Mouse (Mus musculus) bone marrow macrophage, adult 2 months (primary cell): ENCODE measurements around the gene Zmynd15. TPM values are rescaled to one million over a fixed set of nuclear protein-coding genes. Genes with fewer than 3 reads are reported as not detected.

Experiments used
- H3K27ac ChIP-seq: 2 replicates; pipeline ENCODE4 v1.5.1; 2012; ENCODE audit warnings: low read depth, low read length; ENCODE audit not compliant: insufficient read depth
- H3K4me1 ChIP-seq: 2 replicates; pipeline ENCODE4 v1.6.1; 2012; ENCODE audit warnings: low read length; ENCODE audit not compliant: control insufficient read depth, insufficient read depth
- H3K4me3 ChIP-seq: 2 replicates; pipeline ENCODE4 v1.5.1; 2012; ENCODE audit warnings: mild to moderate bottlenecking, low read length, moderate library complexity; ENCODE audit not compliant: insufficient read depth
- CTCF ChIP-seq: IDR thresholded peaks from 2 replicates; pipeline ENCODE4 v1.5.1; 2012; ENCODE audit warnings: low read depth, mild to moderate bottlenecking, low read length, moderate library complexity
- POLR2A ChIP-seq: IDR thresholded peaks from 2 replicates; pipeline ENCODE4 v1.6.1; 2012; ENCODE audit warnings: mild to moderate bottlenecking, low read depth, low read length, borderline replicate concordance
- polyA plus RNA-seq: library from polyadenylated mRNA; stranded (reverse); fragments of >200 nt; gene quantifications from 2 replicates; pipeline ENCODE4 v1.2.4, GENCODE M21; 2012; ENCODE audit not compliant: missing spikeins, insufficient read depth, insufficient read length

Zmynd15 gene
- polyA plus RNA-seq, 1 experiment: 21.7 TPM

- Histone ChIP-seq H3K4me3 (no peak overlapping the region), H3K4me1 (0 out of 2 replicates have a peak, but pooled peaks cover 3% of the 10 kb centered on the region), H3K27ac (no peak overlapping the region)
- TF ChIP-seq CTCF: no peak
- TF ChIP-seq POLR2A: no peak
Measured at GRCm38 (mm10) chr11:70512709-70513342, 53.6 kb downstream of the Zmynd15 start.

- no peak overlapping the region for H3K27ac ChIP-seq
- TF ChIP-seq CTCF (no peak), POLR2A (no peak)
- 0 out of 2 replicates have a peak, but pooled peaks cover 3% of the 10 kb centered on the region for H3K4me1 ChIP-seq
- H3K4me3 ChIP-seq: no peak overlapping the region
Measured at GRCm38 (mm10) chr11:70513520-70513919, 54.3 kb downstream of the Zmynd15 start.

GRCm38 (mm10) chr11:70514288-70514687 is 55.1 kb downstream of the Zmynd15 start, which contains the start of gene Vmo1:
Gene Vmo1, minus strand, starts transcription at chr11:70514616.
- Histone ChIP-seq H3K4me3 (no peak within 1 kb of the TSS), H3K4me1 (0 out of 2 replicates have a peak, but pooled peaks cover 3% of the 10 kb centered on the region), H3K27ac (no peak within 1 kb of the TSS)
- TF ChIP-seq POLR2A (no peak), CTCF (no peak)

Other genes starting within 250 kb of the Zmynd15 start
- gene Slc16a11, start 246.7 kb upstream of the Zmynd15 start, polyA plus RNA-seq: not detected in 2 replicates
- 6.1 and 8.5 TPM in 2 replicates for gene Slc16a13, start 238.4 kb upstream of the Zmynd15 start, polyA plus RNA-seq
- 0.32 and 0.70 TPM in 2 replicates for gene Bcl6b, start 229.6 kb upstream of the Zmynd15 start, polyA plus RNA-seq
- 49.9 and 53.0 TPM in 2 replicates for gene 0610010K14Rik, start 221.5 kb upstream of the Zmynd15 start, polyA plus RNA-seq
- gene Gm21988, start 219.6 kb upstream of the Zmynd15 start, polyA plus RNA-seq: 3.3 and 4.8 TPM in 2 replicates
- gene Rnasek, start 219.6 kb upstream of the Zmynd15 start, polyA plus RNA-seq: 322 and 354 TPM in 2 replicates
- gene Alox12, start 204.1 kb upstream of the Zmynd15 start, polyA plus RNA-seq: 0.27 TPM in 1 of 2 replicates, not detected in the other
- gene Alox12e, start 136.8 kb upstream of the Zmynd15 start, polyA plus RNA-seq: not detected in 2 replicates
- 0.46 TPM in 1 of 2 replicates, not detected in the other for gene Alox15, start 107.4 kb upstream of the Zmynd15 start, polyA plus RNA-seq
- gene Pelp1, start 49.4 kb upstream of the Zmynd15 start, polyA plus RNA-seq: 19.3 and 21.2 TPM in 2 replicates
- gene Arrb2, start 26.8 kb upstream of the Zmynd15 start, polyA plus RNA-seq: 520 and 549 TPM in 2 replicates
- 40.5 and 41.6 TPM in 2 replicates for gene Med11, start 7.5 kb upstream of the Zmynd15 start, polyA plus RNA-seq
- 434 and 456 TPM in 2 replicates for gene Cxcl16, start 551 bp downstream of the Zmynd15 start, polyA plus RNA-seq
- gene Tm4sf5, start 45.8 kb downstream of the Zmynd15 start, polyA plus RNA-seq: 4.3 TPM in 2 replicates
- gene Vmo1, start 55.2 kb downstream of the Zmynd15 start, polyA plus RNA-seq: not detected in 2 replicates
- not detected in 2 replicates for gene Gltpd2, start 59.8 kb downstream of the Zmynd15 start, polyA plus RNA-seq
- gene Psmb6, start 65.9 kb downstream of the Zmynd15 start, polyA plus RNA-seq: 141 and 151 TPM in 2 replicates
- gene Gm40193, start 73.5 kb downstream of the Zmynd15 start, polyA plus RNA-seq: not detected in 2 replicates
- gene Pld2, start 80.6 kb downstream of the Zmynd15 start, polyA plus RNA-seq: 58.4 and 60.9 TPM in 2 replicates
- 139 and 151 TPM in 2 replicates for gene Mink1, start 103.4 kb downstream of the Zmynd15 start, polyA plus RNA-seq
- gene 4930544D05Rik, start 156.4 kb downstream of the Zmynd15 start, polyA plus RNA-seq: not detected in 2 replicates
- gene Chrne, start 159.8 kb downstream of the Zmynd15 start, polyA plus RNA-seq: not detected in 2 replicates
- gene Gp1ba, start 179.7 kb downstream of the Zmynd15 start, polyA plus RNA-seq: not detected in 2 replicates
- 70.1 and 76.6 TPM in 2 replicates for gene Rnf167, start 187.8 kb downstream of the Zmynd15 start, polyA plus RNA-seq
- 99.9 and 110 TPM in 2 replicates for gene Slc25a11, start 188.0 kb downstream of the Zmynd15 start, polyA plus RNA-seq
- gene Pfn1, start 195.2 kb downstream of the Zmynd15 start, polyA plus RNA-seq: 1,781 and 1,801 TPM in 2 replicates
- 4.7 and 7.4 TPM in 2 replicates for gene Eno3, start 197.8 kb downstream of the Zmynd15 start, polyA plus RNA-seq
- 86.8 and 101 TPM in 2 replicates for gene Spag7, start 210.0 kb downstream of the Zmynd15 start, polyA plus RNA-seq
- 71.4 and 84.6 TPM in 2 replicates for gene Camta2, start 228.7 kb downstream of the Zmynd15 start, polyA plus RNA-seq
- gene Inca1, start 240.7 kb downstream of the Zmynd15 start, polyA plus RNA-seq: 1.7 TPM in 1 of 2 replicates, not detected in the other
- gene Kif1c, start 241.1 kb downstream of the Zmynd15 start, polyA plus RNA-seq: 56.2 and 57.9 TPM in 2 replicates